In the genomic region with DNA sequence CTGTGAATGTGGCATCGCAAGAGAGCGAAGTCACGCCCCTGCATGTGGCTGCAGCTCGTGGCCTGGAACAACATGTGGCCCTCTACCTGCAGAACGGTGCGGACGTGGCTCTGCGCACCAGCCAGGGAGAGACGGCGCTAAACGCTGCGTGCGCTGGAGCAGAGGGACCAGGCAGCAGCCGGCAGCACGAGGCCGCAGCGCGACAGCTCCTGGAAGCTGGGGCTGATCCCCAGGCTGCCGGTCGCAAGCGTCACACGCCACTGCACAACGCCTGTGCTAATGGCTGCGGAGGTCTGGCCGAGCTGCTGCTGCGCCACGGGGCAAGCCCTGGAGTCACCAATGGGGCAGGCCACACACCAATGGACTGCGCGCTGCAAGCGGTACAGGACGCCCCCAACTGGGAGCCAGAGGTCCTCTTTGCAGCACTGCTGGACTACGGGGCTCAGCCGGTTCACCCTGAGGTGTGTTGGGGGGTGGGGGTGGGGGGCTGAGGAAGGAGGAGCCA, we compare ENCODE assay signal across 8 mouse cellular contexts. TPM values are rescaled to one million over a fixed set of nuclear protein-coding genes. Genes with fewer than 3 reads are reported as not detected.
DNase-seq lines count a peak whose midpoint lies in the region; ATAC-seq lines count a peak whose summit lies in the region.

No protein-coding gene starts in this region.

- no peak overlapping the region; the same call in 1 of the 2 replicates for H3K27ac ChIP-seq in embryonic facial prominence, embryonic 13.5 days
- no peak overlapping the region for H3K27ac ChIP-seq in intestine, embryonic 15.5 days

- DNase-seq in kidney, adult 18-20 months = peak; percentile 50
- no peak for DNase-seq in kidney, adult 8-10 months
- DNase-seq in Muller cell, postnatal 12 days (ENCODE audit: inconsistent ontology term) = peak; percentile 51
- no peak for DNase-seq in gastrocnemius, postnatal 36 days
- no peak for DNase-seq in frontal cortex, adult 2 months (ENCODE audit: extremely low spot score in 1 of 2, low spot score in 1 of 2)

- H3K36me3 ChIP-seq in embryonic facial prominence, embryonic 13.5 days = no peaks in the 10 kb centered on the region
- no peaks in the 10 kb centered on the region for H3K36me3 ChIP-seq in intestine, embryonic 15.5 days

- intact Hi-C loops in gastrocnemius, postnatal 36 days (cut with DNase I) = no loop called here

- peak overlapping the region; percentile 91 for H3K4me2 ChIP-seq in embryonic facial prominence, embryonic 13.5 days
- peak overlapping the region; percentile 78 for H3K4me2 ChIP-seq in intestine, embryonic 15.5 days (replicated peaks)

- WGBS in embryonic facial prominence, embryonic 13.5 days = 1% methylated on average over 33 of the region's 33 CpGs
- 1% methylated on average over 33 of the region's 33 CpGs for WGBS in intestine, embryonic 15.5 days

- peak; percentile 60; the same call in 1 of the 2 replicates for ATAC-seq in embryonic facial prominence, embryonic 13.5 days (ENCODE audit: insufficient number of reproducible peaks, insufficient read depth, low FRiP score, low TSS enrichment, low read depth)
- ATAC-seq in intestine, embryonic 15.5 days = peak; percentile 83
- ATAC-seq in megakaryocyte, adult 5-6 weeks (ENCODE audit: poor library complexity, severe bottlenecking) = peak; percentile 51

- peak overlapping the region; percentile 46 for H3K4me3 ChIP-seq in embryonic facial prominence, embryonic 13.5 days
- peak overlapping the region; percentile 31 for H3K4me3 ChIP-seq in intestine, embryonic 15.5 days (replicated peaks)

- H3K4me1 ChIP-seq in embryonic facial prominence, embryonic 13.5 days = peaks cover 13% of the 10 kb centered on the region
- H3K4me1 ChIP-seq in intestine, embryonic 15.5 days (replicated peaks) = 0 out of 2 replicates have a peak, but pooled peaks cover 2% of the 10 kb centered on the region

- no peaks in the 10 kb centered on the region for H3K9me3 ChIP-seq in embryonic facial prominence, embryonic 13.5 days
- H3K9me3 ChIP-seq in intestine, embryonic 15.5 days = no peaks in the 10 kb centered on the region

- peaks cover 13% of the 10 kb centered on the region for H3K27me3 ChIP-seq in embryonic facial prominence, embryonic 13.5 days
- H3K27me3 ChIP-seq in intestine, embryonic 15.5 days (replicated peaks) = no peaks in the 10 kb centered on the region

- peak overlapping the region; percentile 77 for H3K9ac ChIP-seq in embryonic facial prominence, embryonic 13.5 days
- peak overlapping the region; percentile 55 for H3K9ac ChIP-seq in intestine, embryonic 15.5 days

RNA-seq across cellular contexts. Expression of gene Asb16, which starts 7.9 kb away (rescaled TPM):
- 0.11 and 0.18 TPM in 2 replicates for polyA plus RNA-seq in embryonic facial prominence, embryonic 13.5 days (2015; fragmentation: Nextera tagmentation; extraction: Ambion mirVana)
- polyA plus RNA-seq in intestine, embryonic 15.5 days (2015; fragmentation: Nextera tagmentation; extraction: Ambion mirVana) = 0.08 TPM in 1 of 2 replicates, not detected in the other
- total RNA-seq in megakaryocyte, adult 5-6 weeks (2015) = 0.04 TPM in 1 of 2 replicates, not detected in the other
- total RNA-seq in megakaryocyte, adult 5-6 weeks (2017) = not detected in 2 replicates
- 10 to 100 TPM; 76.7 to 88.7 TPM for total RNA-seq in gastrocnemius, postnatal 36 days (2021)
- 2.3 and 2.7 TPM in 2 replicates for polyA plus RNA-seq in frontal cortex, adult 2 months (2012; rRNA removed)

RNA-seq across cellular contexts. Expression of gene Tmub2, which starts 8.3 kb away (rescaled TPM):
- polyA plus RNA-seq in embryonic facial prominence, embryonic 13.5 days (2015; fragmentation: Nextera tagmentation; extraction: Ambion mirVana) = 51.8 and 54.8 TPM in 2 replicates
- polyA plus RNA-seq in intestine, embryonic 15.5 days (2015; fragmentation: Nextera tagmentation; extraction: Ambion mirVana) = 44.3 and 48.5 TPM in 2 replicates
- 20.8 and 22.0 TPM in 2 replicates for total RNA-seq in megakaryocyte, adult 5-6 weeks (2015)
- total RNA-seq in megakaryocyte, adult 5-6 weeks (2017) = 27.0 and 27.5 TPM in 2 replicates
- 10 to 100 TPM; 12.7 to 13.5 TPM for total RNA-seq in gastrocnemius, postnatal 36 days (2021)
- polyA plus RNA-seq in frontal cortex, adult 2 months (2012; rRNA removed) = 82.5 and 85.4 TPM in 2 replicates

RNA-seq across cellular contexts. Expression of gene Atxn7l3, which starts 20.0 kb away (rescaled TPM):
- 21.6 and 23.8 TPM in 2 replicates for polyA plus RNA-seq in embryonic facial prominence, embryonic 13.5 days (2015; fragmentation: Nextera tagmentation; extraction: Ambion mirVana)
- polyA plus RNA-seq in intestine, embryonic 15.5 days (2015; fragmentation: Nextera tagmentation; extraction: Ambion mirVana) = 11.8 and 13.6 TPM in 2 replicates
- total RNA-seq in megakaryocyte, adult 5-6 weeks (2015) = 24.9 and 26.9 TPM in 2 replicates
- total RNA-seq in megakaryocyte, adult 5-6 weeks (2017) = 25.5 and 25.7 TPM in 2 replicates
- 10 to 100 TPM; 11.4 to 11.9 TPM for total RNA-seq in gastrocnemius, postnatal 36 days (2021)
- 142 and 147 TPM in 2 replicates for polyA plus RNA-seq in frontal cortex, adult 2 months (2012; rRNA removed)

RNA-seq across cellular contexts. Expression of gene BC030867, which starts 27.8 kb away (rescaled TPM):
- 18.3 and 19.7 TPM in 2 replicates for polyA plus RNA-seq in embryonic facial prominence, embryonic 13.5 days (2015; fragmentation: Nextera tagmentation; extraction: Ambion mirVana)
- 13.1 and 13.5 TPM in 2 replicates for polyA plus RNA-seq in intestine, embryonic 15.5 days (2015; fragmentation: Nextera tagmentation; extraction: Ambion mirVana)
- total RNA-seq in megakaryocyte, adult 5-6 weeks (2015) = 8.7 and 12.8 TPM in 2 replicates
- total RNA-seq in megakaryocyte, adult 5-6 weeks (2017) = 4.6 and 5.0 TPM in 2 replicates
- not detected for total RNA-seq in gastrocnemius, postnatal 36 days (2021)
- 1.2 and 1.9 TPM in 2 replicates for polyA plus RNA-seq in frontal cortex, adult 2 months (2012; rRNA removed)

RNA-seq across cellular contexts. Expression of gene Ubtf, which starts 43.1 kb away (rescaled TPM):
- 88.5 and 93.6 TPM in 2 replicates for polyA plus RNA-seq in embryonic facial prominence, embryonic 13.5 days (2015; fragmentation: Nextera tagmentation; extraction: Ambion mirVana)
- 77.8 and 80.2 TPM in 2 replicates for polyA plus RNA-seq in intestine, embryonic 15.5 days (2015; fragmentation: Nextera tagmentation; extraction: Ambion mirVana)
- 19.6 and 22.4 TPM in 2 replicates for total RNA-seq in megakaryocyte, adult 5-6 weeks (2015)
- total RNA-seq in megakaryocyte, adult 5-6 weeks (2017) = 82.8 and 90.2 TPM in 2 replicates
- 10 to 100 TPM; 29.1 to 37.7 TPM for total RNA-seq in gastrocnemius, postnatal 36 days (2021)
- polyA plus RNA-seq in frontal cortex, adult 2 months (2012; rRNA removed) = 96.7 and 99.3 TPM in 2 replicates

Comparison
In these comparisons a context has a peak if more than half of its experiments do, and no peak if none do; other contexts are left out.
1. DNase-seq: peak in kidney, adult 18-20 months (single experiment) and Muller cell, postnatal 12 days (single experiment); none in kidney, adult 8-10 months (0 of 2), gastrocnemius, postnatal 36 days (0 of 2) and frontal cortex, adult 2 months (0 of 2).
2. Peak in every context shown above with its lines, with median percentiles within 50 percentile points of each other: ATAC-seq.